Mouse (Mus musculus) erythroblast, embryonic 14.5 days (primary cell): ENCODE measurements around the gene Ganc. TPM values are rescaled to one million over a fixed set of nuclear protein-coding genes. Genes with fewer than 3 reads are reported as not detected.

Experiments used
- H3K27me3 ChIP-seq: 2 replicates; pipeline ENCODE4 v1.6.1; 2012; ENCODE audit warnings: inconsistent platforms; ENCODE audit not compliant: control insufficient read depth
- H3K36me3 ChIP-seq: 2 replicates; pipeline ENCODE4 v1.6.1; 2012; ENCODE audit warnings: mild to moderate bottlenecking, inconsistent platforms; ENCODE audit not compliant: control insufficient read depth
- H3K4me1 ChIP-seq: 2 replicates; pipeline ENCODE4 v1.6.1; 2012; ENCODE audit warnings: inconsistent platforms; ENCODE audit not compliant: control insufficient read depth
- H3K4me3 ChIP-seq: replicated peaks from 2 replicates; pipeline ENCODE3; 2012; ENCODE audit warnings: moderate library complexity, mild to moderate bottlenecking, inconsistent platforms
- H3K9me3 ChIP-seq: 2 replicates; pipeline ENCODE4 v1.6.1; 2012; ENCODE audit warnings: low read length, inconsistent platforms, mixed read lengths; ENCODE audit not compliant: control insufficient read depth
- GATA1 ChIP-seq: IDR thresholded peaks from 2 replicates; pipeline ENCODE4 v1.6.1; 2012; ENCODE audit warnings: low read length, inconsistent platforms, mixed read lengths
- TAL1 ChIP-seq: IDR thresholded peaks from 3 replicates; pipeline ENCODE4 v1.6.1; 2012; ENCODE audit warnings: low read length, inconsistent platforms, mixed read lengths
- polyA plus RNA-seq: library from polyadenylated mRNA; stranded (reverse); fragments of >175 nt; gene quantifications from 2 replicates; pipeline ENCODE4 v1.2.3, GENCODE M21; 2012

Gene Ganc
- polyA plus RNA-seq, 1 experiment, result 0.06 TPM

GRCm38 (mm10) chr2:120446373-120446772, 42.7 kb downstream of the Ganc start:
- Histone ChIP-seq H3K4me3 (no peak overlapping the region), H3K27me3 (no peaks in the 10 kb centered on the region), H3K4me1 (peaks cover 2% of the 10 kb centered on the region), H3K36me3 (peaks cover 2% of the 10 kb centered on the region), H3K9me3 (no peaks in the 10 kb centered on the region)
- TF ChIP-seq GATA1 (no peak), TAL1 (no peak)

GRCm38 (mm10) chr2:120447306-120447705, 43.6 kb downstream of the Ganc start:
- TF ChIP-seq GATA1, result no peak
- no peak for TF ChIP-seq TAL1
- H3K27me3 ChIP-seq, result no peaks in the 10 kb centered on the region
- H3K4me1 ChIP-seq, result peaks cover 2% of the 10 kb centered on the region
- H3K9me3 ChIP-seq, result no peaks in the 10 kb centered on the region
- peaks cover 2% of the 10 kb centered on the region for H3K36me3 ChIP-seq
- no peak overlapping the region for H3K4me3 ChIP-seq

- no peaks in the 10 kb centered on the region for H3K9me3 ChIP-seq
- H3K36me3 ChIP-seq, result peaks cover 2% of the 10 kb centered on the region
- no peak for TF ChIP-seq GATA1
- TF ChIP-seq TAL1, result no peak
- H3K4me1 ChIP-seq, result peaks cover 2% of the 10 kb centered on the region
- no peak overlapping the region for H3K4me3 ChIP-seq
- no peaks in the 10 kb centered on the region for H3K27me3 ChIP-seq
These were observed 47.0 kb downstream of the Ganc start for GRCm38 (mm10) chr2:120450724-120451123.

- H3K9me3 ChIP-seq, result no peaks in the 10 kb centered on the region
- no peaks in the 10 kb centered on the region for H3K27me3 ChIP-seq
- TF ChIP-seq TAL1 (no peak), GATA1 (no peak)
- H3K36me3 ChIP-seq, result no peaks in the 10 kb centered on the region; the same call in 1 of the 2 replicates
- H3K4me1 ChIP-seq, result no peaks in the 10 kb centered on the region
- no peak overlapping the region for H3K4me3 ChIP-seq
These were observed 48.9 kb downstream of the Ganc start for GRCm38 (mm10) chr2:120452600-120452999.

- Histone ChIP-seq H3K4me1 (no peaks in the 10 kb centered on the region), H3K36me3 (no peaks in the 10 kb centered on the region; the same call in 1 of the 2 replicates), H3K4me3 (no peak overlapping the region), H3K27me3 (no peaks in the 10 kb centered on the region), H3K9me3 (no peaks in the 10 kb centered on the region)
- TF ChIP-seq GATA1 (no peak), TAL1 (no peak)
These were observed 51.3 kb downstream of the Ganc start for GRCm38 (mm10) chr2:120454987-120455386.

GRCm38 (mm10) chr2:120455719-120456118, 52.0 kb downstream of the Ganc start, which contains the start of gene Capn3:
Capn3 (plus strand) TSS chr2:120456019.
- H3K4me3 ChIP-seq, result no peak within 1 kb of the TSS
- H3K4me1 ChIP-seq, result no peaks in the 10 kb centered on the region
- no peak for TF ChIP-seq TAL1
- no peak for TF ChIP-seq GATA1
- no peaks in the 10 kb centered on the region for H3K27me3 ChIP-seq
- H3K36me3 ChIP-seq, result no peaks in the 10 kb centered on the region; the same call in 1 of the 2 replicates
- no peaks in the 10 kb centered on the region for H3K9me3 ChIP-seq

- no peaks in the 10 kb centered on the region for H3K4me1 ChIP-seq
- TF ChIP-seq GATA1 (no peak), TAL1 (no peak)
- no peak overlapping the region for H3K4me3 ChIP-seq
- no peaks in the 10 kb centered on the region for H3K9me3 ChIP-seq
- H3K27me3 ChIP-seq, result no peaks in the 10 kb centered on the region
- H3K36me3 ChIP-seq, result no peaks in the 10 kb centered on the region; the same call in 1 of the 2 replicates
These were observed 56.5 kb downstream of the Ganc start for GRCm38 (mm10) chr2:120460216-120460615.

GRCm38 (mm10) chr2:120463328-120463727, 59.6 kb downstream of the Ganc start:
- H3K4me3 ChIP-seq, result no peak overlapping the region
- H3K36me3 ChIP-seq, result no peaks in the 10 kb centered on the region; the same call in 1 of the 2 replicates
- H3K27me3 ChIP-seq, result no peaks in the 10 kb centered on the region
- TF ChIP-seq GATA1, result no peak
- no peak for TF ChIP-seq TAL1
- H3K9me3 ChIP-seq, result no peaks in the 10 kb centered on the region
- no peaks in the 10 kb centered on the region for H3K4me1 ChIP-seq

- Histone ChIP-seq H3K4me3 (no peak overlapping the region), H3K27me3 (no peaks in the 10 kb centered on the region), H3K36me3 (no peaks in the 10 kb centered on the region; the same call in 1 of the 2 replicates), H3K9me3 (no peaks in the 10 kb centered on the region), H3K4me1 (no peaks in the 10 kb centered on the region)
- TF ChIP-seq GATA1, result no peak
- no peak for TF ChIP-seq TAL1
These were observed 60.4 kb downstream of the Ganc start for GRCm38 (mm10) chr2:120464091-120464490.
